Mouse (Mus musculus) C2C12 (cell line): ENCODE data around the gene Nol6.

Source experiments
- CTCF ChIP-seq: IDR thresholded peaks from one replicate; pipeline ENCODE4 v1.5.1; 2011; ENCODE audit not compliant: control insufficient read depth, insufficient read depth, insufficient read length
- FOSL1 ChIP-seq: IDR thresholded peaks from one replicate; pipeline ENCODE4 v1.8.0; 2011; ENCODE audit warnings: mild to moderate bottlenecking, low read length; ENCODE audit not compliant: poor library complexity, insufficient read depth, severe bottlenecking

- TF ChIP-seq CTCF: no peak
- no peak for TF ChIP-seq FOSL1
Observed at GRCm38 (mm10) chr4:41094361-41094760, 29.9 kb downstream of the Nol6 start.
